Mouse (Mus musculus) embryonic facial prominence, embryonic 13.5 days (tissue): ENCODE measurements at regions not wholly inside any gene's neighbourhood (a gene's known extent, or its start where the extent isn't known, plus 50 kb on each side); places are given as distances from the start of the nearest gene placed in this dataset.

Experiments used
- ATAC-seq: fragments of 200-750 bp; cut with Nextera tagmentation; 2 replicates; pipeline ENCODE4 v1.8.0; 2017; ENCODE audit warnings: low read depth; ENCODE audit not compliant: insufficient number of reproducible peaks, insufficient read depth, low FRiP score, low TSS enrichment
- H3K27ac ChIP-seq: fragments of 300-500 bp; sonication (generic); 2 replicates; pipeline ENCODE4 v1.5.1; 2015; ENCODE audit warnings: moderate library complexity, mild to moderate bottlenecking, inconsistent platforms
- H3K27me3 ChIP-seq: fragments of 300-500 bp; sonication (generic); 2 replicates; pipeline ENCODE4 v1.6.1; 2015; ENCODE audit warnings: mild to moderate bottlenecking, inconsistent platforms
- H3K36me3 ChIP-seq: fragments of 300-500 bp; sonication (generic); 2 replicates; pipeline ENCODE4 v1.6.1; 2015; ENCODE audit warnings: mild to moderate bottlenecking, inconsistent platforms
- H3K4me1 ChIP-seq: fragments of 300-500 bp; sonication (generic); 2 replicates; pipeline ENCODE4 v1.6.1; 2015; ENCODE audit warnings: inconsistent platforms
- H3K4me2 ChIP-seq: fragments of 300-500 bp; sonication (generic); 2 replicates; pipeline ENCODE4 v1.6.1; 2015; ENCODE audit warnings: moderate library complexity, mild to moderate bottlenecking, inconsistent platforms
- H3K4me3 ChIP-seq: fragments of 300-500 bp; sonication (generic); 2 replicates; pipeline ENCODE4 v1.5.1; 2015; ENCODE audit warnings: mild to moderate bottlenecking, inconsistent platforms
- H3K9ac ChIP-seq: fragments of 300-500 bp; sonication (generic); 2 replicates; pipeline ENCODE4 v1.6.1; 2015; ENCODE audit warnings: mild to moderate bottlenecking, inconsistent platforms
- H3K9me3 ChIP-seq: fragments of 300-500 bp; sonication (generic); 2 replicates; pipeline ENCODE4 v1.6.1; 2016; ENCODE audit warnings: inconsistent platforms
- WGBS: fragments of 180-500 bp; shearing (Covaris S2); methylation state at CpG from one replicate; pipeline ENCODE4 v1.1.7; 2015; ENCODE audit warnings: mixed read lengths; 5-methylcytosine and 5-hydroxymethylcytosine counted together

DNA sequence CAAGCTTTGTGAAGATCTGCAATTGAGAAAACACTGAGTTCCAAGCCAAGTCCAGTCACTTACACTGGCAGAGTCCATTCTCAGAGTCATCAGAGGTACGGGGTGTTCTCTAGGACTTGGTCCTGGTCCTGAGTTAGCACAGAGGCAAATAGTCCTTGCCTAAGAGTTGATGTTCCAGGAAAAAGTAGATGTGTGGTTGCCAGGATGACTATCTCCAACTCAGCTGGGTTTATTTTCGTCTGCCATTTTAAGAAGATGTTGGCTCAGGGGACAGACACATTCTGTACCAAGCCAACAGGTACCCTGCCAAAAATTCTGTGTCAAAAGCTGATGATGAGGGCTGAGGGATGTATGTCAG, 89.6 kb upstream of the Tbl1xr1 start:
- Histone ChIP-seq H3K27ac (no peak overlapping the region), H3K4me1 (no peaks in the 10 kb centered on the region), H3K9me3 (no peaks in the 10 kb centered on the region), H3K9ac (no peak overlapping the region), H3K4me3 (no peak overlapping the region), H3K4me2 (no peak overlapping the region), H3K27me3 (no peaks in the 10 kb centered on the region), H3K36me3 (no peaks in the 10 kb centered on the region)
- ATAC-seq = no peak
- 96% methylated on average over 2 of the region's 2 CpGs for WGBS

DNA sequence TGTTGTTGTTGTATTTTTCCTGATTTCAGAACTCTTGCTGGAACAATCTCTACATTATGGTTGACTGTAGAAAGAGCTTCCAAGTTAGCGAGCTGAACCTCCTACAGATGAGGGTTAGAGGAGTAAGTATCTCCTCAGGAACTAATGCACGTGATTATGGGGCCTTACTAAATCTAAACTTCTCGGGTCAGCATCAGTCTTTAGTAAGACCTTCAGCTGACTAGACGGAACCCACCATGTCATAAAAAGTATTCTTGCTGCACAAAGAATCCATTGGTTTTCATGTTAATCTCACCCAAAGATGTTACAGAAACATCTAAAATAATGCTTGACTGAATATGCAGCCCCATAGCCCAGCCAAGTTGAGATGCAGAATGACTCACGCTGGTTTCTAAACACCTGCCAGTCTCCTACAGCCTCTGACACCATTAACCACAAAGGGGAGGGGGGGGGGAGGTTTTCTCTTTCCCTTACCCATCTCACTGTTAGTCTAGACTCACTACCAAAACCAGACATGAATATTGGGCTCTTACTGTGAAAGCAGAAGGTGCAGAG, 88.9 kb upstream of the Tbl1xr1 start:
- no peak overlapping the region for H3K4me2 ChIP-seq
- no peaks in the 10 kb centered on the region for H3K9me3 ChIP-seq

DNA sequence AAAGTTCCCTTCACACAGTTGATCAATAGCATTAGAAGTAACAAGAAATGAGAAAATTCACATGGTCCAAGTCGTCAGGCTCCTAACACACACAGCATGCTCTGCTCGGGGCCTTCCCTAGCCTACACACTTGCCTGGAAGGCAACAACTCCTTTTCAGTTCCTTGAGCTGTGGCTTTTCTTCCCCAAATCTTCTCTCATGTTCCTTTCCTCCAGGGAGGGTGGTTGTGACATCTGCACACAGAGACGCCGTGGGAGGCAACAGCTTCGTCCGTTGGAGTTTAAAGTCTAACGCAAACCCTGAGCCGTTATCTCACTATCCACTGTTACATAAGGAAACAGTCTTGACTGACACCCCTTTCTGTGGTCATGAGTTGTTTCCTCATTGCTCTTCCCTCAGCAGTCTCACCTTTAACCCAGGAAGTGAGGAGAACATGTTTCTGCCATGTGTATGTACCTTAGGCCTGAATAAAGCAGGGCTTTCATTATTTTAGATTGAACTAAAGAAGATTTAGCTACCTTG, 88.4 kb upstream of the Tbl1xr1 start:
- no peak overlapping the region for H3K9ac ChIP-seq
- no peak overlapping the region for H3K27ac ChIP-seq
- H3K27me3 ChIP-seq = no peaks in the 10 kb centered on the region
- no peak overlapping the region for H3K4me2 ChIP-seq
- H3K36me3 ChIP-seq = no peaks in the 10 kb centered on the region
- no peak overlapping the region for H3K4me3 ChIP-seq
- WGBS = 84% methylated on average over 8 of the region's 8 CpGs
- H3K9me3 ChIP-seq = no peaks in the 10 kb centered on the region
- no peaks in the 10 kb centered on the region for H3K4me1 ChIP-seq
- no peak for ATAC-seq

More for the DNA sequence above, 88.9 kb upstream of the Tbl1xr1 start:
- H3K36me3 ChIP-seq = no peaks in the 10 kb centered on the region
- no peak overlapping the region for H3K4me3 ChIP-seq
- no peaks in the 10 kb centered on the region for H3K4me1 ChIP-seq
- 92% methylated on average over 5 of the region's 5 CpGs for WGBS
- H3K27me3 ChIP-seq = no peaks in the 10 kb centered on the region
- no peak overlapping the region for H3K27ac ChIP-seq
- no peak for ATAC-seq
- no peak overlapping the region for H3K9ac ChIP-seq

DNA sequence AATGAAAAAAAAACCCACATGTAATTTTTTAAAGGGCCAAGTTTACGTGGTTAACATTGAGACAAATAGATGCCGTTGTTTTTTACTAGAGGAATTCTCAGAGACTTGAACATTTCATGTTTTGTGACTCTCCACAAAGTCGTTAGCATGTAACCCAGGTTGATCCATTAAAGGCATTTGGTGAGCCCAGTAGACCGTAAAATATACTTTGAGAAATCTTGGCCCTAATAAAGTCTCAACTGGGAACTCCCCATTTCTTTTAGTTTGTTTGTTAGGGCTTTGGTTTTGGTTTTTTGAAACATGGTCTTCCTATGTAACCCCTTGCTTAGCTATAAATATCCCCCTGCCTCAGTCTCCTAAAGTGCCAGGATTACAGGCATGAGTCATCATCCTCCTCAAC, 85.9 kb upstream of the Tbl1xr1 start:
- Histone ChIP-seq H3K9ac (no peak overlapping the region), H3K4me2 (no peak overlapping the region), H3K9me3 (no peaks in the 10 kb centered on the region), H3K36me3 (no peaks in the 10 kb centered on the region), H3K4me1 (no peaks in the 10 kb centered on the region), H3K4me3 (no peak overlapping the region), H3K27me3 (no peaks in the 10 kb centered on the region), H3K27ac (no peak overlapping the region)
- no peak for ATAC-seq
- WGBS = 85% methylated on average over 4 of the region's 4 CpGs

DNA sequence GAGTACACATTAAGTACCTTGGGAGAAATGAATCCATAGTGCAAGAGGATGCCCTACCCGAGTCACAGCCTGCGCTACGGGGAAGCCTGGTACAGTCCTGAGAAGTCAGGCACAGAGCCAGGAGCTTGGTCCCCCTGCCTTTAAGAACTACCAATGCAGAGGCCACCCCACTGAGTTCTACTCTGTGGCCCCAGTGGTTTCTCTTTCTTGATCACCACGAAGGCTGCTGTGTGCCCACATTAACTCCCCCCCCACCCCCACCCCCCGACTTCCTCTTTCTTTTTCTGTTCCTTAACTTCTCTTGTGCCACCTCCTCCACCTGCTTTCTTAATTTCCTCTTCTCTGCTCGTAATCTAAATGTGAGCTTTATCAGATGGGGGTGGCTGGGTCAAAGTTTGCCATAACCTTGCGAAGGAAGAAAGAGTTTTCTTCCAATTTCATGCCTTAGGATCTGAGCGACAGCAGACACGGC, 84.7 kb upstream of the Tbl1xr1 start:
- no peak overlapping the region for H3K9ac ChIP-seq
- H3K9me3 ChIP-seq = no peaks in the 10 kb centered on the region
- H3K27me3 ChIP-seq = no peaks in the 10 kb centered on the region
- H3K4me3 ChIP-seq = no peak overlapping the region
- no peaks in the 10 kb centered on the region for H3K4me1 ChIP-seq
- WGBS = 75% methylated on average over 9 of the region's 9 CpGs
- H3K27ac ChIP-seq = no peak overlapping the region
- H3K36me3 ChIP-seq = no peaks in the 10 kb centered on the region
- H3K4me2 ChIP-seq = no peak overlapping the region
- ATAC-seq = no peak

DNA sequence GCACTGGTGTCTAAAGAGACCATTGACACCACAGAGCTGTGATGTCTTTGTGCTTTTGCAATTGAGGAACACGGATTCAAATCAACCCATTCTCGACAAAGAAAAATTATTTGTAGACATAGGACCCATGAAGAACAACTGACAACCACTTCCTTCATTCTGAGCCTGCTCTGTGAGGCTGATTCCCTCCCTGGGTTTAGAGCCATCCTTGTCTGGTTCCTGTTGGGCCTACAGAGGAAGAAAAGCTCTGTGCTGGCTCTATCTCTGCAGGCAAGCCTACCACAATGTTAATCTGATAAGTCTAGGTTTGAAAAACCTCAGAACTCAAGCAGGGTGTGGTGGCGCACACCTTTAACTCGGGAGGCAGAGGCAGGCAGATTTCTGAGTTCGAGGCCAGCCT, 84.2 kb upstream of the Tbl1xr1 start:
- Histone ChIP-seq H3K4me3 (no peak overlapping the region), H3K4me1 (no peaks in the 10 kb centered on the region), H3K9ac (no peak overlapping the region), H3K27me3 (no peaks in the 10 kb centered on the region), H3K9me3 (no peaks in the 10 kb centered on the region), H3K27ac (no peak overlapping the region), H3K36me3 (no peaks in the 10 kb centered on the region), H3K4me2 (no peak overlapping the region)
- 93% methylated on average over 5 of the region's 5 CpGs for WGBS
- ATAC-seq = no peak

DNA sequence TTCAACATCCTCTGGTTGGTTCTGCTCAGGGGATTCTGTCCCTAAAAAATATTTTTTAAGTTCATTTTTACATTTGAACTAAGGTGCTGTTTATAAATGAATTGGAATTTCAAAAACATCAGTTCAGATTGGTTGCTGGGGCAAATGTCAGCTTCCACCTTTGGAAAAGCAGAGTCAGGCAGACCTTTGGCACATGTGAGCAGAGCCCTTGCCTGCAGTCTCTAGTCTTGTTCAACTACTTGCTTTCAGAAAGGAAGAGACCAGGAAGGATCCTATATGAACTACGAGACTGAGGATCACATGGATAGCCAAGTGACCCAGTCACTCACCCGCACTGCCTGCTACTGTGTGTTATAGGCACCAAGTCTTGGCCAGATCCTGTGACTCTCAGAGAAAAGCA, 82.5 kb upstream of the Tbl1xr1 start:
- H3K4me3 ChIP-seq = no peak overlapping the region
- H3K27me3 ChIP-seq = no peaks in the 10 kb centered on the region
- H3K4me2 ChIP-seq = no peak overlapping the region
- H3K9ac ChIP-seq = no peak overlapping the region
- no peak for ATAC-seq
- no peaks in the 10 kb centered on the region for H3K36me3 ChIP-seq
- H3K9me3 ChIP-seq = no peaks in the 10 kb centered on the region
- no peak overlapping the region for H3K27ac ChIP-seq
- H3K4me1 ChIP-seq = no peaks in the 10 kb centered on the region
- 89% methylated on average over 2 of the region's 2 CpGs for WGBS

DNA sequence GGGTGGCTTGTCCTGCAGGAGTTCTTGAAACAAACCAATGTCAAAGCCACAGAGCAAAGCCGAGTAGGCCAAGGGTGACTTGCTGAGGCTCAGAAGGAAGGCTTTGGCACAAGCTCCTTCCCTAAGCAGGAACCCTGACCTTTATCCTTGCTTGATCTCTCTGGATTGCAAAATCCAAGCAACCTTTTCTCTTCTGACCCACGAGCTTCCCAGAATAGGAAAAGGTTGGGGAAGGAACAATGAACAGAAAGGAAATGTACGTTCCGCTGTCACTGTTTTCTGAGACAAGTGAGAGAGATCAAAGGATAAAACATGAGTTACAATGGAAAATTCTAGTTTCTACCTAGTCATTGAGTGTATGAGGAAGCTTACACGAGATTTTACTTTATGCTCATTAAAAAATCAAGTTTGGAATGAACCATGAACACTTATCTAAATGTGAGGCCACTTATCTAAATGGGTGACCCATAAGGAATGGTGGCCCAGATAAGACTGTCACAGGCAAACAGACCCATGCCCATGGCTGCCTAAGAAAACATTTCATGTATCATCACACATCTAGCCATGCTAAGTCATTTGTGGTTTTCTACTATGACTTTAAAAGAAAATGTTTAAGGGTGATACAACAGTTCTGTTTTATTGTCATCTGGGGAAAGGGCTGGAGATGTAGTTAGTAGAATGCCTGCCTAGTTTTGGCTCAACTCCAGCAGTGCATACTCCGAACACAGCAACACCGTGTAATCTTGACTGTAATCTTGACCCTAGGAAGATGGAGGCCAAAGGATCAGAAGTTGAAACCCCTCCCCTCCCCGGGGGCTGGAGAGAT, 80.7 kb upstream of the Tbl1xr1 start:
- Histone ChIP-seq H3K27me3 (no peaks in the 10 kb centered on the region), H3K4me3 (no peak overlapping the region), H3K36me3 (no peaks in the 10 kb centered on the region), H3K9ac (no peak overlapping the region), H3K4me1 (no peaks in the 10 kb centered on the region), H3K9me3 (no peaks in the 10 kb centered on the region), H3K27ac (no peak overlapping the region), H3K4me2 (no peak overlapping the region)
- 70% methylated on average over 8 of the region's 8 CpGs for WGBS
- ATAC-seq = no peak

DNA sequence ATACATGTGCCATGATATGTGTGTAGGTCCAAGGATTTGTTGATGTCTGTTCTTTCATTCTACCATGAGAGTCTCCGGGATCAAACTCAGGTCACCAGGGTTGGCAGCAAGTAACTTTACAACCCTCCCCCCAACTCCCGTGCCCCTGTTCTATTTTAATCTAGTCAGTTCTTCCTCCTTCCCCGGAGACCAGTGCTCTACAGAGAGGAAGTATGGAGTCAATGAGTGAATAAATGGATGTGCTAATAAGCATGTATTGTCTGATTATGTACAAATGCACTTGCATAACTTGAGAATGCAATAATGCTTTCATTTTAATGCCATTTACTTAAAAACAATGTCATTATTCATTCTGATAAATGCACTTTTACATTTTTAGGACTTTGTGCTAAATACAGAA, 79.1 kb upstream of the Tbl1xr1 start:
- no peaks in the 10 kb centered on the region for H3K36me3 ChIP-seq
- H3K4me3 ChIP-seq = no peak overlapping the region
- H3K9ac ChIP-seq = no peak overlapping the region
- H3K27ac ChIP-seq = no peak overlapping the region
- H3K9me3 ChIP-seq = no peaks in the 10 kb centered on the region
- 76% methylated on average over 3 of the region's 3 CpGs for WGBS
- no peaks in the 10 kb centered on the region for H3K27me3 ChIP-seq
- no peak overlapping the region for H3K4me2 ChIP-seq
- ATAC-seq = no peak
- no peaks in the 10 kb centered on the region for H3K4me1 ChIP-seq

DNA sequence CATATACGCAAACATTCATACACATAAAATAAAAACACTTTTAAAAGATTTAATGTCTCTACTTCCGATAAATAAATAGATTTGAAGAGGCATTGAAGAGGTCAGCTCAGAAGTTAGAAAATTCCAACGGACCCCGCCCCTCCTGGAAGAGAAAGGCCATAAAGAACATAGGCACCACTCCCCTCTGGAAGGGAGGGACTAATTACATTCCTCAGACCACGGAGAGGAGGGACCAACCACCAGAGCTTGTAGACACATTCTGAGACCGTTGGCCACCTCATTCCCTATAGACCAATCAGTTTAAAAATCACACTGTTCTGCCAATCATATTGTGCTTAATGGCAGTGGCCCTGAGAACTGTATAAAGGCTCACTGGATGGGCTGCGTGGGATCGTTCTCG, 71.0 kb upstream of the Tbl1xr1 start:
- H3K4me1 ChIP-seq = no peaks in the 10 kb centered on the region
- no peaks in the 10 kb centered on the region for H3K36me3 ChIP-seq
- ATAC-seq = no peak
- no peaks in the 10 kb centered on the region for H3K27me3 ChIP-seq
- no peak overlapping the region for H3K27ac ChIP-seq
- WGBS = 86% methylated on average over 9 of the region's 9 CpGs
- H3K9ac ChIP-seq = no peak overlapping the region
- H3K4me3 ChIP-seq = no peak overlapping the region
- H3K4me2 ChIP-seq = no peak overlapping the region
- no peaks in the 10 kb centered on the region for H3K9me3 ChIP-seq

DNA sequence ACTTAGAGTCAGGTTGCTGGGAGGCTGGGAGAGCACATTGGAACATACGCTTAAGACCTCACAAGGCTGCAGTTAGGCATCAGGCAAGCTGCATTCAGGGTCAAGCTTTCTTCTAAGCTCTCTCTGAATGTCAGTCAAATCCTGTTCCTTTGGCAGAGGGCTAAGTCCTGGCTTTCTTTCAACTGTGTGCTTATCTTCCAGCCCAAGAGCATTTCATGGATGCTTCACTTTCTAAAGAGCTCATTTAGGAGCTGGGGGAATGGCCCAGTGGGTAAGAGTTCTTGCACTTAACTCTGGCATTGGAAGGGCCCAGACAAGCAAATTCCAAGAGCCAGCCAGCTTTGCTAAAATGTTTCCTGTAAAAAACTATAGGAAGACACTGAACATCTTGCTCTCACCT, 70.3 kb upstream of the Tbl1xr1 start:
- H3K36me3 ChIP-seq = no peaks in the 10 kb centered on the region
- no peak overlapping the region for H3K27ac ChIP-seq
- no peaks in the 10 kb centered on the region for H3K27me3 ChIP-seq
- H3K4me1 ChIP-seq = no peaks in the 10 kb centered on the region
- no peak for ATAC-seq
- no peak overlapping the region for H3K9ac ChIP-seq
- no peaks in the 10 kb centered on the region for H3K9me3 ChIP-seq
- no peak overlapping the region for H3K4me3 ChIP-seq
- no peak overlapping the region for H3K4me2 ChIP-seq
- 88% methylated on average over 1 of the region's 1 CpGs for WGBS

DNA sequence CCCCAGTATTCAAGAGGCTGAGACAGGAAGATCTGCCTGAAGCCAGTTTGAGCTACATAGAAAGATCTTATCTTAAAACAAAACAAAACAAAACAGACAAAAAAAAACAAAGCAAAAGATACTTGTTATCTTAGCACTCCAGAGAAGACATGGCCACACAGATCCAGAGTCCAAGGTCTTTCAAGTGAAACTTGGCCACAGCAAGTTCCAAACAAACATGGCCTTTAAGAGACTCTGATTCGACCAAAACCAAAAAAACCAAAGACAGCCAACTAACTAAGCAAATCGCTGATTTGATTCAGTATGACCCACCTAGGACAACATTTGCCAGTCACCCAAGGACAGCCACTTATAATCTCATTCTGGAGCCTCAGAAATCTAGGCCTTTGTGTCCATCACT, 69.8 kb upstream of the Tbl1xr1 start:
- no peak overlapping the region for H3K9ac ChIP-seq
- no peak overlapping the region for H3K4me2 ChIP-seq
- H3K27ac ChIP-seq = no peak overlapping the region
- H3K36me3 ChIP-seq = no peaks in the 10 kb centered on the region
- no peak for ATAC-seq
- H3K9me3 ChIP-seq = no peaks in the 10 kb centered on the region
- no peaks in the 10 kb centered on the region for H3K4me1 ChIP-seq
- H3K27me3 ChIP-seq = no peaks in the 10 kb centered on the region
- no peak overlapping the region for H3K4me3 ChIP-seq
- 91% methylated on average over 2 of the region's 2 CpGs for WGBS
